Mouse (Mus musculus) gastrocnemius, postnatal 10 days (tissue): Measurements from ENCODE around the gene Gm9821. TPM values are rescaled to one million over a fixed set of nuclear protein-coding genes. Genes with fewer than 3 reads are reported as not detected.

Experiments
- DNase-seq: peaks from one replicate; pipeline ENCODE4 v3.0.0; 2021; ENCODE audit warnings: mixed read lengths
- total RNA-seq, 2 experiments: library from RNA; stranded (reverse); gene quantifications; 2 replicates each; pipeline ENCODE4 v1.2.3; 2021

The Gm9821 gene
- total RNA-seq, 2 experiments from 2014 or later, result not detected

- no peak for DNase-seq
Measured at GRCm38 (mm10) chr2:91926949-91927348, 18.6 kb upstream of the Gm9821 start, which contains the start of gene Chrm4. Gene Chrm4, plus strand, starts transcription at chr2:91927249.

- DNase-seq, result peak; percentile 87
Measured at GRCm38 (mm10) chr2:91927826-91928533, 17.5 kb upstream of the Gm9821 start.

GRCm38 (mm10) chr2:91928534-91929350 is 16.8 kb upstream of the Gm9821 start:
- DNase-seq, result no peak

DNA sequence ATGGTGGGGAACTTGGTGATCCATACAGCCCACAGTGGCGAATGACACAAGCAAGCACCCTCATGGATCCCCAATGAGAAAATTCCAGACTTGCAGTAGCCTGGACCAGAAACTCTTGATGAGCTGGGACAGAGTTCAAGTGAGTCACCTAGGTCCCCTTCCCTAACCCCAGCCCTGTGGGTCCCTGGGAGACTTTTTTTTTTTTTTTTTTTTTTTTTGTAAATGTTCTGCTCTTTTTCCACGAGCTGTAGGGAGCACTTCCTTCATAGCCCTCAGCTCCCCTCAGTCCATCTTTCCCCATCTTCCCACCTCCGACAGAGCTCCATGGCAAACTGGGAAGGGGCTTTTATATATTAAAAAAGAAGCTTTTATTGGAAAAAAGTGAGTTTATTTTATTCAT is 16.0 kb upstream of the Gm9821 start:
- no peak for DNase-seq

- DNase-seq, result peak; percentile 64
Measured at GRCm38 (mm10) chr2:91929936-91930335, 15.6 kb upstream of the Gm9821 start.

DNA sequence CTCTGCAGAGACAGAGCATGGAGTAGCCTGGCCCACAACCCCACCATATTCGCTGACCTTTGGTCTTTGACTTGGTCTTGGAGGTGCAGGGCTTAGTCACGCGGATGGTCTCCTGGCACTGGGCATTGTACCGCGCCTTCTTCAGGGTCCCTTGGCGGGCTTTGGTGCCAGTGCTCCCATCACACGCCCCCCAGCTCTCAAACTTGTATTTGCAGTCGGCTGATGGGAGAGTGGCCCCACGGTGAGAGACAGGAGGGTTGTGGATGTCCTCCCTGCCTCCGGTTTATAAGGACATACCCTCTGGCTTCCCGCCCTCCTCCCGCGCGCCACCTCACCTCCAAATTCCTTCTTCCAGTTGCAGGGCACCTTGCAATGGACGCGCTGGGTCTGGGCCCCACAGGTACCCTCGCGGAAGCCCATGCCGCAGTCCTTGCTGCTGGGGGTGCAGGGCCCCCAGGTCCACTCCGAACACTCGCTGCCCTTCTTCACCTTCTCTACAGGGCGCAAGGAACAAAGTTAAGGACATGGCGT is 14.7 kb upstream of the Gm9821 start:
- DNase-seq, result no peak

DNA sequence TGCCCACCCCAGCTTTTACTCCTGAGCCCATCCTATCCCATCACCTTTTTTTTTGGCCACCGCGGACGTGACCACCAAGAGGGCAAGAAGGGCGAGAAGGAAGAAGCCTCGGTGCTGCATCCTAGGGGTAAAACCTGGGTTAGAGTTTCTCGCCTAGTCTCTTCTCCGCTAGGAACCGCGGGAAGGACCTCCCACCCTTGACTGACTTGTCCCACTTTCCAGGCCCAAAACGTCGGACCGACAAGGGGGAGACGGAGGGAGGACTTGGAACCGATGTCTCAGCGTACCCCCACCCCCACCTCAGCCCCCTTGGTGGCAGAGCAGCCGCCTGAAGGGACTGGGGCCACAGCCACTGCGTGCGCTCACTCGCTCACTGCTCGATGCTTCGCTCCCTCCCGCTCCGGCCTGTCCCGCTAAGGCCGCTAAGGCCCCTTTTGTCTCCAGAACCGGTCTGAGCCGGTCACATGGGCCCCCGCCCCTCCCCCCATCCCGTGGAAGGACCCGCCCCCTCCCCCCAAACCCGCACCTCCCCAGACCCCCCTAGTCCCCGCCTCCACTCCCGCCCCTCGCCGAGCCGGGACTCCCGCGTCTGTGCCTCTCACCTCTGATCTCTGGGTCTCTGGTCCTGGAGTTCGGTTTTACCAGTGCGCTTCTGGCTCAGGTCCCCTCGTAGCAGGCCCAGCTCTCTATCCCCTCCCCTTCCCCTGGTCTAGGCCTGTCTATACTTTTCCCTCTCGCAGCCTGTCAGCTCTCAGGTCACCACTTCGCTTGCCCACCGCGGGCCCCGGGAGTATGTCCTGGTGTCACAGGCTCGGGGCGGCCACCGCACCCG is 14.0 kb upstream of the Gm9821 start:
- DNase-seq, result peak; percentile 64

- DNase-seq, result no peak
Measured at GRCm38 (mm10) chr2:91932160-91932711, 13.3 kb upstream of the Gm9821 start, which contains the start of gene Mdk. Gene Mdk, minus strand, starts transcription at chr2:91932297.

DNA sequence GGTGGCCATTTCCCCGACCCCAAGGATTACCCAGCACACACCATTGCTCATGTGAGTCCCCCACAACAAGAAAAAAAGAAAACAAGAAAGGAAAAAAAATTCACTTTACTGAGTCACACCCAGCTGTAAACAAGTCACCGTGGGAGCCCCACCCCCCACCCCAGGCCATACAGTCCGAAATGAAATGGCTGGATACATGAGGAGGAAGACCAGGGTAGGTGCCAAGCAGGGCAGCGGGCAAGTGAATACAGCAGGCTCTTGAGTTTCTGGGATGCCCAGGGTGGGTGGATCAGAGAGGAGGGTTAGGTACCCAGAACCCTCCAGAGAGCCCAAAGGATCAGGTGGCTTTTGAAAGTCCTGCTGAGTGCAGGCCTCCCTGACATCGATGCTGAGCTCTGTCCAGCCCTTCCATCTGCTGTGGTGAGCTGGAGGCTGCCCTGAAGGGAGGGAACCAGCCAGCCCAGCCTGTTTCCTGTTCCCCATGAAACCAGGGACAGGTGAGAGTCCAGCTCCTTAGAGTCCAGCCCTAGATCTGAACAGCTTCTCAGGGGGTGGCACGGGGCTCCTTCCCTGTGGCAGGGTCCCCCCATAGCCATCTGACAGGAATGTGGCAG is 12.7 kb upstream of the Gm9821 start:
- DNase-seq, result peak; percentile 14

DNA sequence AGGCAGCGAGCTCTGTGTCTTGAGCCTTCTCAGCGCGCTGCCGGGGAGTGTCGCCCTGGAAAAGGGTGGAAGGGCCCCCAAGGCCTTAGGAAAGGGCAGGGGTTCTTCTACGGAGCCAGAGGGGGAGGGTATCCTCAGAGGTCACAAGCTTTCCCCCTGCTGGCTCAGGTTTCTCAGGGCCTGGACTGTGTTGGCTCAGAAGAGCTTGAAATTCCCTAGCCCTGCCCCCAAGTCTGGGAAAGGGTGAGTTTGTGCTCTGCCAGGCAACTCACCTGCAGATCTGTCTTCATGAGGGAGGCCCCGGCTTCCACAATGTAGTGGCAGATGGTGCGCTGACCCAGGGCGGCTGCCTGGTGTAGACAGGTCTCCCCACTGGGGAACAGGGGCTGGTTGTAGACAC is 12.0 kb upstream of the Gm9821 start:
- peak; percentile 6 for DNase-seq

DNA sequence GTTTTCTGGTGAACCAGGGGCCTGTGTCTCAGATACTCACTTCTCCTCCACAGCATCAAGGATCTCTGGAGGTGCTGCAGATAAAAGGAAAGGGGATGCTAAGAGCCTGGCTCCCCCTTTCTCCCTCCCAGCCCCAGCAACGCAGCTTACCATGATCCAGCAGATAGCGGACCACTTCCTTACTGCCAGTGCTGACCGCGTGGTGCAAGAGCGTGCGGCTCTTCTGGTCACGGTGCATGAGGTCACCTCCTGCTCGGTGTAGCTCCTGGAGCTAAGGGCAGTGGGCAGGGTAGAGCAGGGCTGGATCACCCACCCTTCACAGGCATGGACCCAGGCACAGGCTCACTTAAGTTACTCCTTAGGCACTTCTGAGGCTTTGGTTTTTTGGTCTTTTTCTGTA is 11.5 kb upstream of the Gm9821 start:
- no peak for DNase-seq

- peak; percentile 7 for DNase-seq
Measured at GRCm38 (mm10) chr2:91934826-91935525, 10.5 kb upstream of the Gm9821 start.

GRCm38 (mm10) chr2:91936154-91936553 is 9.3 kb upstream of the Gm9821 start:
- DNase-seq, result peak; percentile 3

DNA sequence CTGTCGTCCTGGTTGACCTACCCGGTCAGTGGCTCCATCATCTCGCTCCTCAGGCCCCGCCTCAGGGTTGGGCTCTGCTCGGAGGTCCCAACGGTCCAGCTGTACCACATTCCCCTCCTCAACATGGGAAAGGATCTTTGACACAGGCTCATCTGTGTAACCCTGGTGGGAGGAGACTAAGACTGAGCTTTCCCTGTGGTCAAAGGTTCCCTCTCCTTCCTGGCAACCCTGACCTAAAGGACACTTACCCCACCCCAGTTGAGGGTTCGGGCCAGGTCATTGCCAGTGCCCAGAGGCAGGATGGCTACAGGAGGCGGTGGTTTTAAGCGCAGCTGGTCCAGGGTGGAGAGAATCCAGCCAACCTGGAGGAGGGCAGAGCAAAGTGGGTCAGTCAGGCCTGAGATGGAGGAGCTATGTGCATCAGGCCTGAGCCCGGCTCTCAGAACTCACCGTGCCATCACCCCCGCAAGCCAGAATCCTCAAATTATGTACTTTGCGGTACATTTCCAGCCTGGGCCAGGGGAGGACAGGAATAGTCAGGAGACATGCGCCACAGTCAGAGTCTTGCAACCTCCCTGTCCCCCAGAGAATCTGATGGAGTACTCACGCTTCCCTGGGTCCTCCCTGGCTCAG is 6.1 kb upstream of the Gm9821 start:
- DNase-seq, result no peak

DNA sequence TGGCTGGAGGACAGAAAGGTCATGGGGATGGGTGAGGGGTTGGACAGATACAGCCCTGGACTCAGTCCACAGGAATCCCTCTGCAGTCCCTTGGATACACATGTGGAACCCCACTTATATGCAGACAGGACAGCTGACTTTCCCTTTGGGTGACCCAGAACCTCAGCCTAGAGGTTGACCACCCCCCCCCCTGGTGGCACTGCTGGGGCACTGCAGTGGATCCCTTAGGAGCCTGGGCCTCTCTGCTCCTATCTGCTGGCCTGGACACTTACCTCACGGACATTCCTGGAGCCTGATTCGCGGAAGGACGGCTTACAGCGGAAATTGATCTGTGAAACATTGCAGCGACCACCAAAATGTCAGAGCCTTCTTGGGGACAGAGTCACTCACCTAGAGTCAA is 3.1 kb upstream of the Gm9821 start:
- no peak for DNase-seq

GRCm38 (mm10) chr2:91944170-91944950 is 1.1 kb upstream of the Gm9821 start:
- peak; percentile 87 for DNase-seq

DNA sequence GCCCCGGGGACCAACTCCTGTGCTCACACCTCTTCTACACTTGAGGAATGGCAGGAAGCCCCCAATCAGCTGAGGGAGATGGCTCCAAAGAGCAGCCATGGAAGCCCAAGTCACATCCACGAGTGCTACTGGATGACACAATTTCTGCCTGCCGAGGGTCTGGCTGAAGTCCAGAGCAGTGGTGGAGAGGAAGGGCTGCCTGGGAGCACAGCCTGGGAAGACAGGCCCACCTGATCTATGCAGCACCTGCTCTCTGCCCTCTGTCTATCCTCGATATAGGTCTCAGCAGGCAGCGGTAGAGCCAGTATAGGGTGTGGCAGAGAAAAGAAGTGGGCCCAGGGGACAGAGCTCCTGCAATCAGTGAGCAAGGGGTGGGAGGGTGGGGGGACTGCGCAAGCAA is 1.3 kb downstream of the Gm9821 start:
- peak; percentile 59 for DNase-seq

- peak; percentile 51 for DNase-seq
Measured at GRCm38 (mm10) chr2:91947397-91948150, 2.1 kb downstream of the Gm9821 start.

GRCm38 (mm10) chr2:91948151-91948509 is 2.6 kb downstream of the Gm9821 start:
- no peak for DNase-seq
